Mouse (Mus musculus) ovary, postnatal 36 days (tissue): ENCODE measurements around the gene Hoxd10.

Experiments
- DNase-seq: peaks from one replicate; pipeline ENCODE4 v3.0.0; 2022; ENCODE audit warnings: low spot score, mixed read lengths

Gene Hoxd10

GRCm38 (mm10) chr2:74691022-74691951 is at the start of gene Hoxd10:
Gene Hoxd10 (plus strand): TSS chr2:74691924.
- DNase-seq: peak; percentile 76

DNA sequence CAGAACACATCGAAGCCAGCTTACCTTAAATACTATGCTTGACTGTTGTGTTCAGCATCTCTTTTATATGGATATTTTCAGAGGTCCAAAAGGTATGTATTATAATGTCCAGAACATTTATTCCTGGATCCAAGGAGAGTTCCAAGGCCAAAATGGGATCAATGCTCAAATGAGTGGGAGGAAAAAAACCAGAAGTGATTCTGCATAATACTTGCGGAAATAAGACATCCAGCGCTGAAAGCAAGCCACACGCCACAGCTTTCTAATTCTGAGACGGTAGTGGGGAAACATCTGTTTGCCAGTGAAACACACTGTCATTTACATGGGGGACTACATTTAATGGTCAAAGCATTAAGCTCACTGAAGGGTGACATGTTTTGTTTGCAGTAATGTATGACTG is 49.3 kb upstream of the Hoxd10 start:
- no peak for DNase-seq

GRCm38 (mm10) chr2:74645631-74646030 is 46.1 kb upstream of the Hoxd10 start:
- no peak for DNase-seq

GRCm38 (mm10) chr2:74647082-74647864 is 44.5 kb upstream of the Hoxd10 start:
- no peak for DNase-seq

DNA sequence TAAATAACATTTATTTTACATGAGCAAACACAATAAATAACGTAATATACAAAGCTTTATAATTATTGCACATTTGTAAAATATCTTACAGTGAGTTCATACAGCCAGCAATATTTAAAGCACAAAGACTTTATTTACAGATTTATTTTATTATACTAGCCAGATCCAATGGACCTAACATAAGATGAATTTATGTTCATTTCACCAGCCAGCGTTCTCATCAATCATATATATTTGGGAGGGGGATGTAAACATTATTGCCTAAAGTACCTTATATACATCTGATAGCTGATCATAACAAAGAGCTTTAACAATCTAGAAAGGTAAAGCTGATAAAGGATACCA is 38.8 kb upstream of the Hoxd10 start:
- DNase-seq: no peak

GRCm38 (mm10) chr2:74653781-74654535 is 37.8 kb upstream of the Hoxd10 start:
- no peak for DNase-seq

DNA sequence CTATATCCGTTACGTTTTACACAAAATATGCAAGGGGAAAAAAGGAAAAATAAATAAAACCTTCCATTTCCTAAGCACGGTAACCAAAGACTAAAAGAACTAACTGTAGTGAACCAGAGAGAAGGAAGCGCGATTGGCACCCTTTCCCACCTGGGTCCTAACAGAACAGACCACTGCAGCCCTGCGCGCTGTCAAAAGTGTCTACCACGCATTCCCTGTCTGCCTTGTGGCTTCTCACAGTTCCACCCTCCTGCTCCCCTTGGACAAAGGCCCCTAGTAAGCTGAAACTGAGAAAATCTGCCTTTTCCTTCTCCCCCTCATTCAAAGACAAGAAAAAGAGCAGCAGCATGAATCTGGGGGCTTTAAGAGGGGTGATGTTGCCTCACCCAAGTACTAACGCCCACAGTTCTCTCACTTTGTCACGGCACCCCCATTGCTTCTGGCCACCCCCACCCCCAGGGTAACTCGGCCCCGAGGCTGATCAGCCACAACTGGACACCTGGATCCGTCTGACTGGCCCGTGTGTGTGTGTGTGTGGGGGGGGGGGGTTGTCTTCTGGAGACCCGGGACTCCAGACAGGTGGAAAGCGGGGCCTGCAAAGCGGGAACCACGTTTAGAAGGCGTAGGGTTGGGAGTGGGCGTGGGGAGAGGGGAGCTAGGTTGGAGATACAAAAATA is 36.8 kb upstream of the Hoxd10 start:
- no peak for DNase-seq

GRCm38 (mm10) chr2:74655420-74655781 is 36.3 kb upstream of the Hoxd10 start:
- peak; percentile 46 for DNase-seq

DNA sequence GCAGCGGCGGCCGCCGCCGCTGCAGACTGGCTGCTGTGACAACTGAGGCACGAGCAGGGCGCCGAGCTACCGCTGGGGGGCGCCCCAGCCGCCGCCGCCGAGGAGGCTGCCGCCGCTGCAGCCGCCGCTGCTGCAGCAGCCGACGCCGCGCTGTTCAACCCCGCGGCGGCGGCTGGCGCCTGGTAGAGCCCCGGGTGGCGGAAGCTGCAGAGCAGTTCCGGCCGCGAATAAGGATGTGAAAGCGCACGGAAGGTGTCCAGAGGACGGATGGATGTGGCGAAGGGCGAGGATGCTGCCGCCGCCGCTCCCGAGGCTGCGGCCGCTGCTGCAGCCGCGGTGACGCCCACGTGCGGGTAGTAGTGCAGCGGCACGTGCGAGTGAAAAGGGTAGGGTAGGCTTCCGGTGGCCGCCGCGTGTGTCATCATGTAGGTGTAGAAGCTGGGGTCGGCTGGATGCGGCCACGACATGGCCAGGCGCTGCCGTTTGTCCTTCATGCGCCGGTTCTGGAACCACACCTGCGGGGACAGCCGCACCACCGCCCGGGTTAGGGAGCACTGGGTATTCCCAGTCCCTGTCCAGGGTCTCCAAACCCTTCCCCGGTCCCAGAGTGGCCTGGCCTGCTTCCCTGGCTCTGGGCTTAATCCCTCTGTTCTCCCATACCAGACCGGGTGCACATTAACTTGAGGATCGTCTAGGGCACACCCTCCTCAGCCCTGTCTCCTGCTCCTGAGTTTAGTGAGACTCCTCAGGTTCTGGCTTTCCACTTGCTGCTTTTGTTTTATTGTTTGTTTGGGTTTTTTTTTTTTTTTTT is 35.7 kb upstream of the Hoxd10 start:
- no peak for DNase-seq

DNA sequence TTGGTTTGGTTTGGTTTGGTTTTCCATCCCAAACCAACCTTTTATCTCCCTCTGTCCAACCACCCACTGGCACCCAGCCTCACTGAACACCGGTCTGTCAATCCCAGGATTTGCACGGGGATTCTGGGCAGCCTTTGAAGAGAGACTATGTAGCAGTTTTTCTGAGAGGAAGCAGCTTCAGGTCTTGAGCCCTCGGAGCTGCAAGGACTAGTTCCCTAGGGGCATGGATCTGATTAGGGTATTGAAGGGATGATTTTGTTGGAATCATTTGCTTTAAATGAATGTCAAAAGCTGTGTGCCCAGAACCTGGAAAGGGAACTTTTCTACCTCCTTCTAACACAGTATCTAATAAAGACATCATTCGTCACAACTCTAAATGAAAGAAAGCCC is 35.1 kb upstream of the Hoxd10 start:
- no peak for DNase-seq

GRCm38 (mm10) chr2:74657251-74658023 is 34.3 kb upstream of the Hoxd10 start:
- no peak for DNase-seq

DNA sequence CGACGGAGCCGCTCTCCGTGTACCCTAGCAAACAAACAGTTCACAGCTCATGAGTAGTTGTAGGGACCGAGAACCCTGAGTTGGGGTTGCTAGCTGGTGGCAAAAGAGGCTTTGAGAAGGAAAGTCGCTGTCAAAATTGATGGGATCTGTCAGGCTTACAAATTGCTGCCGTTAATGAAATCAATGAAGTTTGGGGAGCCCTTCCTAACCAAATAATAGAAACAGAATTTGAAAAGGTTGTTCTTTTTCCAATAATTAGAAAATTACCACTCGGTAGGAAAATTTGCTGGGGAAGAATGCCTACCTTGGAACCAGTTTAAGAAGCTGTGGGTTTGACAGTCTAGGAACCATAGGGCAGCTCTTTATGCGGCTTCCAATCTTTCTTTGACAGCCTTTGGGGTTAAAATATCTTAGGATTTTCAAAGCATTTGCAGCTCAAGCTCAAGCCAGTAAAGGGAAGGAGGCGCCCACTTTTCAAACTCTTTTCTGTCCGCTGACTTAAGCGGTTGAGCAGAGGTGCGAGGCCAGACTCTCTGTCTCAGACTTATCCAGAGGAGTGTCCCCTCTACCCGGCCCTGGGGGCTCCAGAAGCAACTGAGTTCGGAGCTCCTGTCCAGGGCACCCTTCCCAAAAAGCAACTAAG is 33.6 kb upstream of the Hoxd10 start:
- no peak for DNase-seq

GRCm38 (mm10) chr2:74658667-74659371 is 32.9 kb upstream of the Hoxd10 start:
- DNase-seq: no peak

- DNase-seq: no peak
Observed at GRCm38 (mm10) chr2:74659507-74660005, 32.2 kb upstream of the Hoxd10 start, which contains the start of gene Evx2. Gene Evx2 (minus strand): TSS chr2:74659557.

DNA sequence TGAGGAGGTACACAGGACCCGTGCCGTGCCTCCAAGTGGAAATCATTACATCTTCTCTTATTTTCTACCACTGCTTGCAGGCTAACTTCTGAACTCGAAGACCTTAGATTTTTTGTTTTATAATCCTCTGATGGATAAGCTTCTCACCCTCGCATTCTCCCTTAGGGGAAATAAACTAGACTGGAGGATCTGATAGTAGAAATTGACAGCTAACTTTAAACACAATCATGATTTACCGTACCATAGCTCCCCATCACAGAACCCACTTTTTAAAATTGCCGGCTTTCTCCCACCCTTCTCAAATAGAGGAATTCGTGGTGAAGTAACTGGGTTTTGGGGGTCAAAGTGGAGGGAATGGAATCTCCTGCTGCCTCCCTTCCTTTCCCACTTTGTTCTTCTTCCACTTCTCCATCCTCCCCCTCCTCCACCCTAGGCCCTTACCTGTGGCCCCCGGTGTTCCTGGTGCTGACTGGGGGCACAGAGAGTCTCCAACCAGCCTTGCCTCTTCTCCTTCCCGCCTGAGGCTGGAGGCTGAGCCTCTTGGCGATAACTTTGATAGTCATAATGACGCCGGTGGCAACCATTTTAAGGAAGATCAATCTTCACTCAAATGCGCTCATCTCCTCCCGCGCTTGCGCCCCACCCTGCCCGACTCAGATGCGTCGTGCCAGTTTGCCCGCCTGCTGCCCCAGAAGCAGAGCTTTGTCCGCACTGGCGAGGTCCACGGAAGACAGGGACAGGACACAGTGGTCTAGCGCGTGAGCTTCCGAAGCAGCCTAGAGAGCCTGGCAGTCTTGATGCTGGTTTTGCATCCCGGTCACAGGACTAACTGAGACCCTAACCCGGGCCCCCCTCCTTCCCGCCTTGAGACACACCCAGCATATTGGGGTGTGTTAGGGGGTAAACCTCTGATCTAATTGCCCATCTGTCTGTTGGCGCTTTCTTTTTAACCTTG is 31.0 kb upstream of the Hoxd10 start:
- no peak for DNase-seq

DNA sequence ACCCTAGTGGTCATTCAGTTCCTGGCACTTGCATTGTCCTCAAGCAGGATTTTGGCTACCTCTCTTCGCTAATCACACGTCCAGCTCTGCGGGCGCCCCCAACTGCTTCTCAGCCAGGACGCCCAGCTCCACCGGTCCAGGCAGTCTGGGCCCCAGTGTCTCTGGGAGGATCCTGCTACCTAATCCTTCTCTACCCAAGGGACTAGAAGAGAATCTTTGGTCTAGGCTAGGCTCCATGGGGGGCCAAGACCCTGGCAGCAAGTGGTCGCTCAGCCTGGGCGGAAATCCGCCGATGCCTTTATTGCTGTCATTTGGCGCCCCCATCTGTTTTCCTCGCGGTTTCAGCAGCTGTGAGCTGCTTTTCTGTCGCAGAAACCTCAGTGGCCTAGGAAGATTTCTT is 30.0 kb upstream of the Hoxd10 start:
- peak; percentile 34 for DNase-seq

DNA sequence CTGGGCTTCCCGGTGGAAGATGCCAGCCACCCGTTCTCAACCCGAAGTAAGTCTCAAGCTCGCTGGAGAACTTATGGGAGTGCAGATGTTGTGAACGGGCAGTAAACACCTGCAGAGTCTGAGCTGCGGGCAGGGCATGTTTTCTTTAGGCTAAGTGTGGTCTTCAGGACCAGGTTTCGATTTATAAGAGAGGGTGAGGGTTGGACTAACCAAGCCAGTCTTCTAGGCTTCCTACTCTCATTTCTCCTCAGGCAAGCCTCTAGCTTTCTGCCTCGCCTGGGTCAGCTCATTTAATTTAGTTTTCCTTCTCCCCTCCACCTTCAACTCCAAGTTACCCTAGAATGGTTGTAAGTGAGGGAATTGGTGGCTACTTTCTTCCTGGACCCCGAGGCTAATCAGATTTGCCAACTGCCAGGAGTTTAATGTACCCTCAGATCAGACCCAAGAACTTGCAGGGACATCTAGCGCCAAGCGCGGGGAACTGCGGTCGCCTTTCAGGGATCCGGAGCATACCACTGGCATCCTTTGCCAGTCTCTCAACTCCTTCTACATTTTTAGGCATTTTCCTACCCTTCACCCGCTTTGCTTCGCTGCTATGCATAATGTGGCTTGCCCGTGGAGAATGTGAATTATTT is 28.3 kb upstream of the Hoxd10 start:
- DNase-seq: peak; percentile 55
